Mouse (Mus musculus) frontal cortex, adult 2 months (tissue): Measurements from ENCODE around the gene Gcnt7. TPM values are rescaled to one million over a fixed set of nuclear protein-coding genes. Genes with fewer than 3 reads are reported as not detected.

Experiments used
- DNase-seq, 2 experiments: peaks; one replicate each; pipeline ENCODE4 v3.0.0; 2022; ENCODE audit warnings: low spot score in 1 of 2; ENCODE audit errors: extremely low spot score in 1 of 2
- polyA plus RNA-seq: library from polyadenylated mRNA; depleted of rRNA; stranded (reverse); fragments of >200 nt; gene quantifications from 2 replicates; pipeline ENCODE4 v1.2.3, GENCODE M21; 2012; rRNA removed

Gene Gcnt7
- polyA plus RNA-seq, 1 experiment, result not detected

GRCm38 (mm10) chr2:172407499-172407898 lies 50.9 kb downstream of the Gcnt7 start:
- DNase-seq, result no peak

DNA sequence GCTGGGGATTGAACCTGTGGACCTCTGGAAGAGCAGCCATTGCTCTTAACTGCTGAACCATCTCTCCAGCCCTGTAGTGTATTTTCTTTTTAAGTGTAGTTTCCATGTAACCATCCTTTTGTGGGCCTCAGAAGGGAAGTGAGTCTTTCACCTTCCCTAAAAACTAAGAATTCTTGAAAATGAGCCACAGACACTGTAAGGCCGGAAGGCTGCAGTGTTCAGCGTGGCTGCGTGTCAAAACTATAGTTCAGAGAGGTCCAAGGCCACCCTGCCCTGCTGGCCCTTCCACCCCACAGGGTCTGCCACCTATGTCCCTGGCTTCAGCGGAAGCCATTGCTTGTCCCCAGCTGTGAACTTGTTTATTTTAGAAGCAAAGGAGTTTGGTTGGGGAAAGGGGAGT lies 52.2 kb downstream of the Gcnt7 start:
- no peak for DNase-seq

DNA sequence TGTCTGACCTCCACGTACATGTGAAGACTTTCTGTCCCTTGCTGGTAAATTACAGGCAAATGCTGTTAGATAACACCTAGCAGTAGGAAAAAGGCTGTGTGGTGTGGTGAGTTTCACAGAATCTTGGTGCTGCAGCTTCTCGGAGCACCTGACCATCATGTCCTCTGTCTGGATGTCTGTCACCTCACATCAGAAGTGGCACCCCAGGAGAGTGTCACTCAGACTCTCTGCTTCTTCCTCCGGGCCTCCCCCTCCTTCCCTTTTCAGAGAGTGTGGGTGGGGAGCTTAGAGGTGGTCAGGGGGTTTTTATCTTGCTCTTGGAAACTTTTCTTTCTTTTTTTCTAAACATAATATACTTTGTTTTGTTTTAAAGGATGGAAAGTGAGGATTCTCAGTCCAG lies 53.4 kb downstream of the Gcnt7 start:
- DNase-seq, result no peak

DNA sequence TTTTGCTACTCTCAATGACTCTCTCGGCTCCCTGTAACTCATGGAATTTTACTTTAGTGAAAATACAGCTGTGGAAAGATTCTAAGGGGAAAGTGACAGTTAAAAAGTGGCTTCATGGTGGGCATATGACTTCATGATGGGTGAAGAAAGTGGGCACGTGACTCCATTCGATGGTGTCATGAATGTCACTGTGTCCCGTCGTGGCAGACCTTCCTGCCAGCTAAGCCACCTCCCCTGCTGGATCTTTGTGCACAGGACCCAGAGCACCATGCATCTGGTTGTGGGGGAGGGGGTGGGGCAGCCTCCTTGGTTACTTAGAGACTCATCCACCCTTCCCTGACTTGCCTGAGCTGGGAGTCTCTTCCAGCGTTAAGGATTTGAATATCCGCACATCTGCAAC lies 54.2 kb downstream of the Gcnt7 start:
- DNase-seq, result no peak

DNA sequence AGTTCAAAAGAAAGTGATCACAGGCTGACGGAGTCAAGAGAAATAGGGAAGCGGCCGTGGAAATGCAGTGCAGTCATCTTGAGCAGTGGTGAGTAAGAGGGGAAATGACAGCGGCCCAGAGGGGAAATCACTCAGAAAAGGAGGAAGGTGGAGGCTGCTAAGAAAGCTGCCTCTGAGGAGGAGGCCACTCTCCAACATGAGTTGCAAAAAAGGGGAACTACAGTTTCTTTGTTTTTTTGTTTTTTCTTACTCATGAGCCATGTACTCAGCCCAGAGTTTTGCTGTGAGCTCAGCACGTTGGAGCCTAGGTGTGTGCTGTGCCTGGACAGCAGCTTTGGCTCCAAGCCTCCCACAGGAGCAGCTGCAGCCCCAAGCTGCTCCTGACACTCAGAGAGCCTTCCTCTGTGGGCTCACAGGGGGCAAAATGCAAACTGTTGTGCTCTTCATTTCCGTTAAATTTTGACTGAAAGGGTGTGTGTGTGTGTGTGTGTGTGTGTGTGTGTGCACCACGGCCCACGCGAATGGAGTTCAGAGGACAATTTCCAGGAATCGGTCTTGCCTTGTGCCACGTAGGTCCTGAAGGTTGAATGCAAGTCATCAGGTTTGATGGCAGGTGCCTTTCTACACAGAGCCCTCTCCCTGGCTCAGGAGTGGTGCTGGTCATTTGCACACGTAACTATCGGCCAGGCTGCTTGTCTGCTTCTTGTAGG lies 57.1 kb downstream of the Gcnt7 start:
- DNase-seq, result no peak

Other genes starting within 250 kb of the Gcnt7 start
- 0.13 and 0.22 TPM in 2 replicates for gene Mc3r, start 210.1 kb downstream of the Gcnt7 start, polyA plus RNA-seq
- gene Fam210b, start 113.0 kb downstream of the Gcnt7 start, polyA plus RNA-seq, result 17.5 and 18.5 TPM in 2 replicates
- 1.5 and 1.8 TPM in 2 replicates for gene Aurka, start 88.1 kb downstream of the Gcnt7 start, polyA plus RNA-seq
- gene Cstf1, start 87.9 kb downstream of the Gcnt7 start, polyA plus RNA-seq, result 24.7 and 26.9 TPM in 2 replicates
- 0.29 and 0.38 TPM in 2 replicates for gene Cass4, start 64.8 kb downstream of the Gcnt7 start, polyA plus RNA-seq
- 77.9 and 79.1 TPM in 2 replicates for gene Rtf2, start 18.0 kb downstream of the Gcnt7 start, polyA plus RNA-seq
- 0.24 TPM in 1 of 2 replicates, not detected in the other for gene Fam209, start 13.9 kb upstream of the Gcnt7 start, polyA plus RNA-seq
- gene Tfap2c, start 91.0 kb upstream of the Gcnt7 start, polyA plus RNA-seq, result 2.7 and 3.1 TPM in 2 replicates